Mouse (Mus musculus) mammary gland, adult 2 months (tissue): ENCODE measurements around the gene Smyd5. TPM values are rescaled to one million over a fixed set of nuclear protein-coding genes. Genes with fewer than 3 reads are reported as not detected.

Source experiments
- polyA plus RNA-seq: library from polyadenylated mRNA; depleted of rRNA; stranded (reverse); fragments of >200 nt; gene quantifications from 2 replicates; pipeline ENCODE4 v1.2.3, GENCODE M21; 2012; ENCODE audit warnings: low replicate concordance; rRNA removed

Gene Smyd5
- polyA plus RNA-seq, result 22.0 and 29.7 TPM in 2 replicates

DNA sequence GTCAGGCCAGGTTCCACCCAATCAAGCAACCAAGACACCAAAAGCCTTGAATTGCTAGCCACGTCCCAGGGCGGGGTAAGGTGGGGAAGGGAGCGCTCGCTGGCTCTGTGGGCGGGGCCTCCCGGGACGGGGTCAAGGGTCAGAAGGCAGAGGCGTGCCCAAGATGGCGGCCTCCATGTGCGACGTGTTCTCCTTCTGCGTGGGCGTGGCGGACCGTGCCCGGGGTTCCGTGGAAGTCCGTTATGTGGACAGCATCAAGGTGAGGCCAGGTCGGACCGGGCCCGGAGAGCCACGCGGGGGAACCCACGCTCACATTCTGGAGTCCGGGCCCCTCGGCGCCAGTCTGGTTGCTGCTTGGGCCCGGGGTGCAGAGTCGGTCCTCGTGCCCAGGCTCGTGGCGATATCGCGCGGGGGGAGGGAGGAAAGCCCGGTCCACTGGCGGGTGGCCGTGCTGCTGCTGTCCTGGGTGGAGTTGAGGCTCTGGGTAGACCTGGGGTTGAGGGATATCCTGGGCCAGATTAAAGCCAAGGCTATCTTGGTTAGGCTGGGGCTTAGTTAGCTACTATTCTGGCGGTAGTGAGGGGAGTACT is at the start of gene Smyd5:
TSS of gene Smyd5 (plus strand) at position 148 of the 590 bp plus-strand sequence.

DNA sequence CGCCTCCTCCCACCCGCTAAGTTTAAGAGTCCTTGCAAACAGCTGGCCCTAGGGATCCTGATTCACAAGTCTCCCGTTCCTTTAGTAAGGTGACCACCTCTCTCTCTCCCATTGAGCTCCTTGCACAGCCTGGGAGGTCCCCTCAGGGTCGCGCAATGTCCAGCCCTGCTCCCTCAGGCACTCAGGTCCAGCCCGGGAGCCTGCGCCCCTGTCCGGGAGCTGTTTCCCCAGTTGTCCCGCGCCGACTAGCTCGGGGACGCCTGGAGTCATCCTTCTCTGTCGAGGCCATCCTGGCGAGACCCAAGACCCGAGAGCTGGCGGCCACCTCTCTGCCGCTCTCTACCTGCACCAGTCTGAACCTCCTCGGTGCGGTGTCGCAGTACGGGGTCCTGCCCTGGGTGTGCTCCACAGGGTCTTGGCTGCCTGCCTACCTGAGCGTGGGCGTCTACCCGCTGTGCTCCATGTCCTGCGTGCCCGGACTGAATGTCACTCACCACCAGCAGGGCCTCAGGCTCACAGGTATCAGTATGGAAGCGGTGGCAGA is 7.9 kb upstream of the Smyd5 start, which contains the start of gene Noto:
TSS of gene Noto (plus strand) at position 51 of the 544 bp plus-strand sequence.

DNA sequence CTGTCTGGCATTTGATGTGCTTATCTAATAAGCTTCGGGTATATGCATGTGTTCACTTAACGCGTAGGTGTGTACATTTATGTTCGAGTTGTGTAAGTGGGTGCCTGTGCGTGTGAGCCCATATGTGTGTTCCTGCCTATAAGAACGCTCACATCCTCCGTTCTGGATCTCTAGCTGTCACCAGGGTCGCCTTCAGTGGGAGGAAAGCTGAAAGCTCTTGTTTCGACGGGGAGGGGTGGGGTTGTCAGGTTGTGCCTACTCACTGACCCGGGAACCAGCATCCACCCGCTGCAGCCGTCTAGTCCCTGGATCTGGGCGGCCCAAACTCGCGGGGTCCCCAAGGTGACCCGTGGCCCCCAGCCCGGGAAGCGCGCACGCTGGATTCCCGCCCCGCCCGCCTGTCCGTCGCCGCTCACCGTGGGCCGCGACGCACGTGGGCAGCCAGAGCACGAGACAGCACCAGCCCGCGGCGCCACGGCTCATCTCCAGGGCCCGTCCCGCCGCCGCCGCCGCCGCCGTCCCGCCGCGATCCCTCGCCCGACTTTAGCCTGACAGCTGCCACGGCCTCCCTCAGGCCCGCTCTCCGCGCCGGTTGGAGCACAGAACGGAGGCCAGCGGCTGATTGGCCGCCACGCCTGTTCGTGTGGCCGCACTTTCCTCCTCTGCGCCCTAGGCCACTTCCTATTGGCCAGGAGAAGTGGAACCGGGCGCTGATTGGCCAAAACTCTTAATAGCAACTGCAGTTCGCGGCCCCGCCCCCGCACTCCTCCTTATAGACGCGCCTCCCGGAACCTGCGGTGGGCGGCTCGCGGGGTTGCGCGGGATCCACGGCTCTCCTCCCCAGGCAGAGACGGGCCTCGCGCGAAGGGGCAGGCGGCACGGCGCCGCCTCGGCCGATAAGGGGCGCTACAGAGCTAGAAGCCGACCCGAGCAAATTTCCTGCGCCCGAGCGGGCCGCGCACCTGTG is 19.2 kb downstream of the Smyd5 start, which contains the start of gene Cct7:
TSS of gene Cct7 (plus strand) at position 818 of the 967 bp plus-strand sequence.

DNA sequence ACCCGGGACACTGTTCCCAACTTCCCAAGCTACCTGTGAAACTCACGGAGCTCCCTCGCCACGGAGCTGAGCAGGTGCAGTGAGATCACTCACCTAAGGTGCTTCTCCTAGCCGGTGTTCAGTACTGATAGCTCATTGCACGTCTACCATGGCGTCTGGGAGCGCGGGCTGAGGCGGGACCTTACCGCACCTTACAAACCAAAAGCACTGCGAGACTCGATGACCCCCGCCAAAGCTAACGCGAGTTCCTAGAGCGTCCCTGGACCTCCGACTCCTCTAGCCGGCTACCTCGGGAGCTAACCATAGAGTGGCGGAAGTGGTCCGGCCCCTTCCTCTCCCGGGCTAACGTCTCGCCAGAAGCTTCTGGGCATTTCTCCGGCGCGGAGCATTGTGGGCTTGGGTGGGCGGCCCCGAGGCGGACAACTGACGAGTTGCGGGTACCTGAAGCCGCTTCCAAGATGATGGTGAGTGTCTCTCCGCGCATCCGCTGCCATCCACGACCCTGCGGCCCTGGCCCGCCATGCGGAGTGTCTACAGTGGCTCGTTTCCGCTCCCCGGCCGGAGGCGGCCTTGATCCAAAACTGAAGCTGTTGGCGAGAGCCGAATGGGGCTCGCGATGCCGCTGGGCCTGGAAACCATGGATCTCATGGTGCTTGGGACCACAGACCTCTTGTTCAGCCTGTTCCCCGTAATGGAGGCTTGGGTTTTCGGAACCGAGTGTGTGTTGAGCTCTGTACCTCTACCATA is 20.0 kb downstream of the Smyd5 start, which contains the start of gene Pradc1:
TSS of gene Pradc1 (minus strand) at position 307 of the 747 bp plus-strand sequence.

Other genes starting within 250 kb of the Smyd5 start
- gene Emx1, start 244.6 kb upstream of the Smyd5 start, polyA plus RNA-seq, result not detected in 2 replicates
- gene Sfxn5, start 98.6 kb upstream of the Smyd5 start, polyA plus RNA-seq, result 29.4 and 34.1 TPM in 2 replicates
- 43.6 and 45.1 TPM in 2 replicates for gene Rab11fip5, start 57.4 kb upstream of the Smyd5 start, polyA plus RNA-seq
- gene Noto, start 8.1 kb upstream of the Smyd5 start, polyA plus RNA-seq, result not detected in 2 replicates
- gene Cct7, start 19.5 kb downstream of the Smyd5 start, polyA plus RNA-seq, result 68.7 and 93.9 TPM in 2 replicates
- 20.1 and 29.0 TPM in 2 replicates for gene Pradc1, start 20.0 kb downstream of the Smyd5 start, polyA plus RNA-seq
- 0.09 and 0.17 TPM in 2 replicates for gene Fbxo41, start 71.0 kb downstream of the Smyd5 start, polyA plus RNA-seq
- 0.13 TPM in 1 of 2 replicates, not detected in the other for gene Egr4, start 81.6 kb downstream of the Smyd5 start, polyA plus RNA-seq
- gene Alms1, start 155.5 kb downstream of the Smyd5 start, polyA plus RNA-seq, result 0.37 and 0.96 TPM in 2 replicates